Mouse (Mus musculus): ENCODE measurements around the gene Lrrk1.

DNA sequence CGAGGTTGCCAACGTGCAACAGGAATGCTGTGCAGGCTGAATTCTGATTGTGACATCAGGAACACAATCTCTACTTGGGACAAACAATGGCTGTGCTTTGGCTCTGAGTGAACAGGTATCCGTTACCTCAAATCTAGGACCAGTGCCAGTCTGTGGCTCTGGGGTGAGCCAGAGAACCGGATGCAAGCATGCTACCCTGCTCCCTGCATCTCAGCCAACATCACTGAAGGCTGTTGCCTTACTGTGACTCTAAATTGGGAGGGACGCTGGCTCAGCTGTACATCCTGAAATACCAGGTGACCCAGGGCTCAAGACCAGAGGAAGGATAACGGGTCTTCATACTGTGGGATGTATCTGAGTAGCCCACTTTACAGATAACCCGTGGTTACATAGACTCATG is 208.4 kb downstream of the Lrrk1 start:
- no peak for TF ChIP-seq GATA1 (IDR thresholded peaks at IDR 0.05; ENCODE audit: borderline replicate concordance, low read length)
- no peak for TF ChIP-seq CTCF (IDR thresholded peaks at IDR 0.05; ENCODE audit: low read depth, low read length)
- TF ChIP-seq POLR2AphosphoS5 (IDR thresholded peaks at IDR 0.05; ENCODE audit: insufficient replicate concordance, low read depth, low read length), result no peak
- no peak for TF ChIP-seq TAL1 (conservative IDR thresholded peaks at IDR 0.05; ENCODE audit: low read depth, low read length)

All from G1E (cell line).